Mouse (Mus musculus) embryonic facial prominence, embryonic 12.5 days (tissue): Measurements from ENCODE around the gene Plcd4. TPM values are rescaled to one million over a fixed set of nuclear protein-coding genes. Genes with fewer than 3 reads are reported as not detected.
"Not testable (repeated sequence)": the region's sequence is repeated elsewhere in the genome, so short reads cannot be mapped to it uniquely, and the experiment has no call there.

Experiments
- ATAC-seq: fragments of 200-750 bp; cut with Nextera tagmentation; 2 replicates; pipeline ENCODE4 v1.8.0; 2017; ENCODE audit not compliant: insufficient number of reproducible peaks, insufficient read depth, low FRiP score, low TSS enrichment
- H3K27ac ChIP-seq: fragments of 300-500 bp; sonication (generic); 2 replicates; pipeline ENCODE4 v1.5.1; 2016; ENCODE audit warnings: mild to moderate bottlenecking
- H3K27me3 ChIP-seq: fragments of 300-500 bp; sonication (generic); 2 replicates; pipeline ENCODE4 v1.6.1; 2016; ENCODE audit warnings: mild to moderate bottlenecking, moderate library complexity
- H3K36me3 ChIP-seq: fragments of 300-500 bp; sonication (generic); 2 replicates; pipeline ENCODE4 v1.6.1; 2016; ENCODE audit warnings: mild to moderate bottlenecking
- H3K4me1 ChIP-seq: fragments of 300-500 bp; sonication (generic); 2 replicates; pipeline ENCODE4 v1.6.1; 2016
- H3K4me2 ChIP-seq: fragments of 300-500 bp; sonication (generic); replicated peaks from 2 replicates; pipeline ENCODE4 v1.6.1; 2016; ENCODE audit warnings: mild to moderate bottlenecking, moderate library complexity
- H3K4me3 ChIP-seq: fragments of 300-500 bp; sonication (generic); 2 replicates; pipeline ENCODE4 v1.5.1; 2016; ENCODE audit warnings: mild to moderate bottlenecking
- H3K9ac ChIP-seq: fragments of 300-500 bp; sonication (generic); 2 replicates; pipeline ENCODE4 v1.6.1; 2016; ENCODE audit warnings: mild to moderate bottlenecking, moderate library complexity
- H3K9me3 ChIP-seq: fragments of 300-500 bp; sonication (generic); 2 replicates; pipeline ENCODE4 v1.6.1; 2016; ENCODE audit warnings: mild to moderate bottlenecking, moderate library complexity
- WGBS: fragments of 180-500 bp; shearing (Covaris S2); methylation state at CpG from one replicate; pipeline ENCODE4 v1.1.7; 2016; 5-methylcytosine and 5-hydroxymethylcytosine counted together
- polyA plus RNA-seq: library from polyadenylated mRNA; unstranded; fragments of >200 nt; fragmentation: Nextera tagmentation; extraction: Ambion mirVana; gene quantifications from 2 replicates; pipeline ENCODE4 v1.2.1, GENCODE M21; 2016

Plcd4 gene
- polyA plus RNA-seq: 0.89 and 1.2 TPM in 2 replicates

- Histone ChIP-seq H3K27ac (no peak within 1 kb of the TSS), H3K4me3 (no peak within 1 kb of the TSS), H3K36me3 (no peaks in the 10 kb centered on the region), H3K4me1 (peaks cover 16% of the 10 kb centered on the region; the same call in 1 of the 2 replicates), H3K4me2 (no peak within 1 kb of the TSS), H3K9ac (no peak within 1 kb of the TSS), H3K9me3 (no peaks in the 10 kb centered on the region), H3K27me3 (no peaks in the 10 kb centered on the region)
- no peak for ATAC-seq
- WGBS: 5% methylated on average over 6 of the region's 6 CpGs
Measured at GRCm38 (mm10) chr1:74542451-74542961, at the start of gene Plcd4. Gene Plcd4, plus strand, starts transcription at chr1:74542888.

GRCm38 (mm10) chr1:74501106-74501505 is 41.6 kb upstream of the Plcd4 start:
- no peak overlapping the region for H3K9ac ChIP-seq
- H3K9me3 ChIP-seq: no peaks in the 10 kb centered on the region
- H3K27me3 ChIP-seq: no peaks in the 10 kb centered on the region
- peaks cover 7% of the 10 kb centered on the region for H3K4me1 ChIP-seq
- no peak for ATAC-seq
- 78% methylated on average over 1 of the region's 1 CpGs for WGBS
- H3K36me3 ChIP-seq: 0 out of 2 replicates have a peak, but pooled peaks cover 2% of the 10 kb centered on the region
- no peak overlapping the region for H3K4me3 ChIP-seq
- H3K4me2 ChIP-seq: no peak overlapping the region
- no peak overlapping the region for H3K27ac ChIP-seq

- under 1% methylated on average over 22 of the region's 22 CpGs for WGBS
- ATAC-seq: no peak
Measured at GRCm38 (mm10) chr1:74505393-74505720, 37.3 kb upstream of the Plcd4 start.

GRCm38 (mm10) chr1:74505721-74506464 is 36.8 kb upstream of the Plcd4 start, which contains the start of gene Cnot9:
Gene Cnot9, plus strand, starts transcription at chr1:74506058.
- Histone ChIP-seq H3K27ac (peak within 1 kb of the TSS; percentile 91), H3K9ac (peak within 1 kb of the TSS; percentile 96), H3K4me1 (peaks cover 25% of the 10 kb centered on the region), H3K36me3 (no peaks in the 10 kb centered on the region), H3K4me3 (peak within 1 kb of the TSS; percentile 76), H3K9me3 (no peaks in the 10 kb centered on the region), H3K4me2 (peak within 1 kb of the TSS; percentile 78), H3K27me3 (no peaks in the 10 kb centered on the region)
- under 1% methylated on average over 62 of the region's 64 CpGs for WGBS
- ATAC-seq: peak; percentile 99

More at GRCm38 (mm10) chr1:74505393-74505720, 37.3 kb upstream of the Plcd4 start:
- Histone ChIP-seq H3K27ac (peak overlapping the region; percentile 91), H3K9me3 (no peaks in the 10 kb centered on the region), H3K4me1 (peaks cover 25% of the 10 kb centered on the region), H3K4me2 (peak overlapping the region; percentile 78), H3K4me3 (peak overlapping the region; percentile 76), H3K27me3 (no peaks in the 10 kb centered on the region), H3K9ac (peak overlapping the region; percentile 96), H3K36me3 (no peaks in the 10 kb centered on the region)

GRCm38 (mm10) chr1:74506471-74506881 is 36.2 kb upstream of the Plcd4 start:
- Histone ChIP-seq H3K9me3 (no peaks in the 10 kb centered on the region), H3K9ac (peak overlapping the region; percentile 96), H3K4me1 (peaks cover 25% of the 10 kb centered on the region), H3K4me3 (peak overlapping the region; percentile 76), H3K4me2 (peak overlapping the region; percentile 78), H3K27ac (peak overlapping the region; percentile 91), H3K27me3 (no peaks in the 10 kb centered on the region), H3K36me3 (no peaks in the 10 kb centered on the region)
- peak; percentile 25; the same call in 1 of the 2 replicates for ATAC-seq
- under 1% methylated on average over 34 of the region's 34 CpGs for WGBS

- ATAC-seq: no peak
- H3K4me3 ChIP-seq: no peak overlapping the region
- H3K4me1 ChIP-seq: peaks cover 25% of the 10 kb centered on the region
- 0 out of 2 replicates have a peak, but pooled peaks cover 8% of the 10 kb centered on the region for H3K36me3 ChIP-seq
- peak overlapping the region; percentile 78 for H3K4me2 ChIP-seq
- H3K9ac ChIP-seq: no peak overlapping the region
- 92% methylated on average over 2 of the region's 2 CpGs for WGBS
- H3K9me3 ChIP-seq: no peaks in the 10 kb centered on the region
- no peaks in the 10 kb centered on the region for H3K27me3 ChIP-seq
- no peak overlapping the region for H3K27ac ChIP-seq
Measured at GRCm38 (mm10) chr1:74507780-74508179, 34.9 kb upstream of the Plcd4 start.

- Histone ChIP-seq H3K27ac (no peak overlapping the region), H3K36me3 (peaks cover 19% of the 10 kb centered on the region; the same call in 1 of the 2 replicates), H3K4me2 (no peak overlapping the region), H3K9me3 (no peaks in the 10 kb centered on the region), H3K4me1 (peaks cover 19% of the 10 kb centered on the region), H3K4me3 (no peak overlapping the region), H3K27me3 (no peaks in the 10 kb centered on the region), H3K9ac (no peak overlapping the region)
- no peak for ATAC-seq
- 96% methylated on average over 5 of the region's 5 CpGs for whole genome bisulfite sequencing
Measured at GRCm38 (mm10) chr1:74511306-74511705, 31.4 kb upstream of the Plcd4 start.

GRCm38 (mm10) chr1:74512999-74513398 is 29.7 kb upstream of the Plcd4 start:
- not testable (repeated sequence) for H3K4me1 ChIP-seq, H3K9me3 ChIP-seq, ATAC-seq, H3K4me2 ChIP-seq, H3K27ac ChIP-seq, H3K27me3 ChIP-seq, H3K9ac ChIP-seq, H3K4me3 ChIP-seq
- 97% methylated on average over 1 of the region's 1 CpGs for WGBS
- H3K36me3 ChIP-seq: peaks cover 19% of the 10 kb centered on the region; the same call in 1 of the 2 replicates

- H3K27ac ChIP-seq: no peak overlapping the region
- no peak overlapping the region for H3K4me3 ChIP-seq
- no peaks in the 10 kb centered on the region for H3K27me3 ChIP-seq
- peaks cover 47% of the 10 kb centered on the region for H3K36me3 ChIP-seq
- H3K9me3 ChIP-seq: no peaks in the 10 kb centered on the region
- no peak overlapping the region for H3K9ac ChIP-seq
- H3K4me1 ChIP-seq: no peaks in the 10 kb centered on the region
- ATAC-seq: no peak
- no peak overlapping the region for H3K4me2 ChIP-seq
Measured at GRCm38 (mm10) chr1:74519875-74520274, 22.8 kb upstream of the Plcd4 start.

GRCm38 (mm10) chr1:74524746-74525145 is 17.9 kb upstream of the Plcd4 start:
- Histone ChIP-seq H3K27ac (no peak overlapping the region), H3K27me3 (no peaks in the 10 kb centered on the region), H3K4me1 (no peaks in the 10 kb centered on the region), H3K9ac (no peak overlapping the region), H3K36me3 (peaks cover 82% of the 10 kb centered on the region), H3K4me2 (no peak overlapping the region), H3K9me3 (no peaks in the 10 kb centered on the region), H3K4me3 (no peak overlapping the region)
- ATAC-seq: no peak
- WGBS: 88% methylated on average over 4 of the region's 4 CpGs

GRCm38 (mm10) chr1:74528589-74528988 is 14.1 kb upstream of the Plcd4 start:
- ATAC-seq: no peak
- 86% methylated on average over 7 of the region's 7 CpGs for WGBS

GRCm38 (mm10) chr1:74538650-74539049 is 4.0 kb upstream of the Plcd4 start:
- H3K9me3 ChIP-seq: no peaks in the 10 kb centered on the region
- no peaks in the 10 kb centered on the region for H3K36me3 ChIP-seq
- H3K27ac ChIP-seq: no peak overlapping the region
- no peak overlapping the region for H3K4me2 ChIP-seq
- H3K27me3 ChIP-seq: no peaks in the 10 kb centered on the region
- ATAC-seq: no peak
- H3K4me3 ChIP-seq: no peak overlapping the region
- H3K4me1 ChIP-seq: peaks cover 16% of the 10 kb centered on the region; the same call in 1 of the 2 replicates
- no peak overlapping the region for H3K9ac ChIP-seq

More at GRCm38 (mm10) chr1:74528589-74528988, 14.1 kb upstream of the Plcd4 start:
- no peaks in the 10 kb centered on the region for H3K9me3 ChIP-seq
- no peak overlapping the region for H3K4me2 ChIP-seq
- H3K4me1 ChIP-seq: no peaks in the 10 kb centered on the region
- H3K9ac ChIP-seq: no peak overlapping the region
- no peaks in the 10 kb centered on the region for H3K27me3 ChIP-seq
- H3K4me3 ChIP-seq: no peak overlapping the region
- H3K36me3 ChIP-seq: peaks cover 91% of the 10 kb centered on the region
- H3K27ac ChIP-seq: no peak overlapping the region
